8 mouse cellular contexts compared by ENCODE assay signal in the genomic region with DNA sequence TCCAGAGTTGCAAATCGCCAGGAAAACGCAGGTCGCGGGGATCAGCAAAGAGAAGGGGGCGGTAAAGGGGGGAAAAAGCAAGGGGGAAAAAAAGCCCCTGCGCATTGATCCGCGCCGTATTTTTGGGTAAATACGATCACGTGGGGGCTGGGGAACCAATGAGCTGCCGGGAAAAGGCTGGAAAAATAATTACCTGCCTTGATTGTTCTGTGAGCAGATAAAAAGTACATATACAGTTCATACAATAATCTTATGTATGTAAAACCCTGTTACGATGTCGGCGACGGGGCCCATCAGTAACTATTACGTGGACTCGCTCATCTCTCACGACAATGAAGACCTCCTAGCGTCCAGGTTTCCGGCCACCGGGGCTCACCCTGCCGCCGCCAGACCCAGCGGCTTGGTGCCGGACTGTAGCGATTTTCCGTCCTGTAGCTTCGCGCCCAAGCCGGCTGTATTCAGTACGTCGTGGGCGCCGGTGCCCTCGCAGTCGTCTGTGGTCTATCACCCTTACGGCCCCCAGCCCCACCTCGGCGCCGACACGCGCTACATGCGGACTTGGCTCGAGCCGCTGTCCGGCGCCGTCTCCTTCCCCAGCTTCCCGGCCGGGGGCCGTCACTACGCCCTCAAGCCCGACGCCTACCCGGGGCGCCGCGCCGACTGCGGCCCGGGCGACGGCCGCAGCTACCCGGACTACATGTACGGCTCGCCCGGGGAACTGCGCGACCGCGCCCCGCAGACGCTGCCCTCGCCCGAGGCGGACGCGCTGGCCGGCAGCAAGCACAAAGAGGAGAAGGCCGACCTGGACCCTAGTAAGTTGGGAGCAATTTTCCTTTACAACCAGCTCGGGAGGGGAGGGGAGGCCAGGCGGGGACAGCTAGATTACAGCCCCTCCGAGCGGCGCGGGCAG. TPM values are rescaled to one million over a fixed set of nuclear protein-coding genes. Genes with fewer than 3 reads are reported as not detected.
A peak's percentile ranks its signal among the peaks of the same experiment; 100 is the strongest.
DNase-seq lines count a peak whose midpoint lies in the region; ATAC-seq and TF ChIP-seq lines count a peak whose summit lies in the region.

No protein-coding gene starts in this region.

- no peaks in the 10 kb centered on the region for H3K4me1 ChIP-seq in heart, adult 2 months (ENCODE audit: control insufficient read depth, insufficient read depth, low read length)
- peaks cover 10% of the 10 kb centered on the region for H3K4me1 ChIP-seq in hindbrain, embryonic 10.5 days (replicated peaks)
- H3K4me1 ChIP-seq in liver, embryonic 12.5 days, result 0 out of 2 replicates have a peak, but pooled peaks cover 5% of the 10 kb centered on the region

- intact Hi-C loops in heart, adult 2 months (cut with DNase I), result loop anchor here (10.0 kb wide), 1 partner anchor 323 kb away; no protein-coding TSS in a partner anchor
- intact Hi-C loops in heart, postnatal 10 days (cut with DNase I), result loop anchor here (10.0 kb wide), 1 partner anchor 333 kb away; the partner anchor contains the start of gene Gpr84
- intact Hi-C loops in left cerebral cortex, postnatal 25 days (cut with DNase I), result loop anchor here (10.0 kb wide), 1 partner anchor 287 kb away; no protein-coding TSS in a partner anchor

- TF ChIP-seq EP300 in heart, adult 2 months (IDR thresholded peaks at IDR 0.05; ENCODE audit: insufficient read depth, low read depth, low read length), result no peak

- no peak overlapping the region for H3K9ac ChIP-seq in heart, adult 2 months (ENCODE audit: low read depth, low read length)
- 0 out of 2 replicates have a peak overlapping the region, but pooled peaks have one; percentile 12 for H3K9ac ChIP-seq in liver, embryonic 12.5 days

- peak overlapping the region; percentile 52 for H3K4me2 ChIP-seq in liver, embryonic 12.5 days

- TF ChIP-seq POLR2A in heart, adult 2 months (IDR thresholded peaks at IDR 0.05; ENCODE audit: insufficient read depth, low read depth, low read length), result no peak

- no peaks in the 10 kb centered on the region for H3K79me2 ChIP-seq in heart, adult 2 months (replicated peaks; ENCODE audit: control insufficient read depth, insufficient read depth, low read length)

- H3K36me3 ChIP-seq in heart, adult 2 months (ENCODE audit: control insufficient read depth, insufficient read depth, low read length), result no peaks in the 10 kb centered on the region
- H3K36me3 ChIP-seq in hindbrain, embryonic 10.5 days, result no peaks in the 10 kb centered on the region
- no peaks in the 10 kb centered on the region for H3K36me3 ChIP-seq in liver, embryonic 12.5 days

- peak overlapping the region; percentile 9; the same call in 1 of the 2 replicates for H3K4me3 ChIP-seq in heart, adult 2 months
- peak overlapping the region; percentile 42 for H3K4me3 ChIP-seq in hindbrain, embryonic 10.5 days
- peak overlapping the region; percentile 32 for H3K4me3 ChIP-seq in liver, embryonic 12.5 days

- peak in 1 of 2 experiments; percentile 46 for DNase-seq in heart, adult 2 months
- no peak for DNase-seq in heart, postnatal 10 days
- peak; percentile 90 for DNase-seq in R1 (ENCODE audit: low read depth, low spot score)
- peak; percentile 63 for DNase-seq in hindbrain, embryonic 10.5 days (ENCODE audit: low spot score)
- no peak for DNase-seq in right cerebral cortex, adult 18-20 months
- no peak for DNase-seq in left cerebral cortex, postnatal 25 days (ENCODE audit: low spot score in 2 of 2)
- no peak for DNase-seq in cerebellum, adult 9-11 months

- peaks cover 25% of the 10 kb centered on the region for H3K27me3 ChIP-seq in heart, adult 2 months (ENCODE audit: control insufficient read depth, insufficient read depth, low read length)
- peaks cover 100% of the 10 kb centered on the region for H3K27me3 ChIP-seq in hindbrain, embryonic 10.5 days (ENCODE audit: insufficient read depth, poor library complexity, severe bottlenecking)
- H3K27me3 ChIP-seq in liver, embryonic 12.5 days (replicated peaks), result peaks cover 100% of the 10 kb centered on the region

- no peak for ATAC-seq in liver, embryonic 12.5 days

- WGBS in heart, adult 2 months, result 2% methylated on average over 88 of the region's 88 CpGs
- under 1% methylated on average over 88 of the region's 88 CpGs for WGBS in hindbrain, embryonic 10.5 days
- WGBS in liver, embryonic 12.5 days (ENCODE audit: insufficient replicate concordance), result 2% methylated on average over 88 of the region's 88 CpGs

- H3K9me3 ChIP-seq in hindbrain, embryonic 10.5 days, result no peaks in the 10 kb centered on the region
- H3K9me3 ChIP-seq in liver, embryonic 12.5 days (replicated peaks), result no peaks in the 10 kb centered on the region

- H3K27ac ChIP-seq in heart, adult 2 months, result no peak overlapping the region
- H3K27ac ChIP-seq in hindbrain, embryonic 10.5 days, result no peak overlapping the region
- no peak overlapping the region for H3K27ac ChIP-seq in liver, embryonic 12.5 days

- TF ChIP-seq CTCF in heart, adult 2 months (IDR thresholded peaks at IDR 0.05), result no peak

RNA-seq across cellular contexts. Expression of gene Hoxc9, which starts 5.4 kb away (rescaled TPM):
- total RNA-seq in heart, adult 2 months (2021), result not detected
- polyA plus RNA-seq in heart, adult 2 months (2012; rRNA removed), result not detected in 2 replicates
- total RNA-seq in heart, postnatal 10 days (2021), result not detected
- not detected in 2 replicates for polyA plus RNA-seq in hindbrain, embryonic 10.5 days (2016; fragmentation: Nextera tagmentation; extraction: Ambion mirVana)
- 0.07 TPM in 1 of 2 replicates, not detected in the other for polyA plus RNA-seq in liver, embryonic 12.5 days (2016; fragmentation: Nextera tagmentation; extraction: Ambion mirVana)
- total RNA-seq in left cerebral cortex, postnatal 25 days (2021), result not detected

RNA-seq across cellular contexts. Expression of gene Hoxc8, which starts 8.8 kb away (rescaled TPM):
- not detected for total RNA-seq in heart, adult 2 months (2021)
- polyA plus RNA-seq in heart, adult 2 months (2012; rRNA removed), result not detected in 2 replicates
- not detected for total RNA-seq in heart, postnatal 10 days (2021)
- polyA plus RNA-seq in hindbrain, embryonic 10.5 days (2016; fragmentation: Nextera tagmentation; extraction: Ambion mirVana), result not detected in 2 replicates
- 0.08 and 0.22 TPM in 2 replicates for polyA plus RNA-seq in liver, embryonic 12.5 days (2016; fragmentation: Nextera tagmentation; extraction: Ambion mirVana)
- total RNA-seq in left cerebral cortex, postnatal 25 days (2021), result not detected

RNA-seq across cellular contexts. Expression of gene Hoxc5, which starts 14.4 kb away (rescaled TPM):
- not detected for total RNA-seq in heart, adult 2 months (2021)
- 0.20 TPM in 1 of 2 replicates, not detected in the other for polyA plus RNA-seq in heart, adult 2 months (2012; rRNA removed)
- under 1 TPM; 0.12 to 0.15 TPM for total RNA-seq in heart, postnatal 10 days (2021)
- 0.37 and 10.8 TPM in 2 replicates for polyA plus RNA-seq in hindbrain, embryonic 10.5 days (2016; fragmentation: Nextera tagmentation; extraction: Ambion mirVana)
- polyA plus RNA-seq in liver, embryonic 12.5 days (2016; fragmentation: Nextera tagmentation; extraction: Ambion mirVana), result 0.92 and 1.2 TPM in 2 replicates
- total RNA-seq in left cerebral cortex, postnatal 25 days (2021), result not detected

RNA-seq across cellular contexts. Expression of gene Hoxc10, which starts 15.0 kb away (rescaled TPM):
- total RNA-seq in heart, adult 2 months (2021), result not detected
- polyA plus RNA-seq in heart, adult 2 months (2012; rRNA removed), result not detected in 2 replicates
- not detected for total RNA-seq in heart, postnatal 10 days (2021)
- polyA plus RNA-seq in hindbrain, embryonic 10.5 days (2016; fragmentation: Nextera tagmentation; extraction: Ambion mirVana), result not detected in 2 replicates
- polyA plus RNA-seq in liver, embryonic 12.5 days (2016; fragmentation: Nextera tagmentation; extraction: Ambion mirVana), result not detected in 2 replicates
- total RNA-seq in left cerebral cortex, postnatal 25 days (2021), result not detected

RNA-seq across cellular contexts. Expression of gene Hoxc6, which starts 16.4 kb away (rescaled TPM):
- total RNA-seq in heart, adult 2 months (2021), result not detected
- polyA plus RNA-seq in heart, adult 2 months (2012; rRNA removed), result not detected in 2 replicates
- under 1 TPM in 1 of 2 experiments, not detected in 1; 0.15 TPM for total RNA-seq in heart, postnatal 10 days (2021)
- not detected in 2 replicates for polyA plus RNA-seq in hindbrain, embryonic 10.5 days (2016; fragmentation: Nextera tagmentation; extraction: Ambion mirVana)
- 0.17 and 0.19 TPM in 2 replicates for polyA plus RNA-seq in liver, embryonic 12.5 days (2016; fragmentation: Nextera tagmentation; extraction: Ambion mirVana)
- total RNA-seq in left cerebral cortex, postnatal 25 days (2021), result not detected

Comparison
In these comparisons a context has a peak if more than half of its experiments do, and no peak if none do; other contexts are left out.
1. DNase-seq: peak in R1 (single experiment) and hindbrain, embryonic 10.5 days (single experiment); none in heart, postnatal 10 days (0 of 2), right cerebral cortex, adult 18-20 months (single experiment), left cerebral cortex, postnatal 25 days (0 of 2) and cerebellum, adult 9-11 months (single experiment).
2. Peak in every context shown above with its lines, with median percentiles within 50 percentile points of each other: H3K4me3 ChIP-seq.